Mouse (Mus musculus) hindbrain, embryonic 10.5 days (tissue): ENCODE results near the gene Echdc1. TPM values are rescaled to one million over a fixed set of nuclear protein-coding genes. Genes with fewer than 3 reads are reported as not detected.

Experiments
- DNase-seq: peaks from one replicate; pipeline ENCODE4 v3.0.0-alpha.2; 2017; ENCODE audit warnings: low spot score
- H3K27ac ChIP-seq: fragments of 300-500 bp; sonication (generic); 2 replicates; pipeline ENCODE4 v1.5.1; 2016; ENCODE audit warnings: mild to moderate bottlenecking, moderate library complexity
- H3K27me3 ChIP-seq: fragments of 300-500 bp; sonication (generic); 2 replicates; pipeline ENCODE4 v1.6.1; 2016; ENCODE audit warnings: mild to moderate bottlenecking; ENCODE audit not compliant: poor library complexity, insufficient read depth, severe bottlenecking
- H3K36me3 ChIP-seq: fragments of 300-500 bp; sonication (generic); 2 replicates; pipeline ENCODE4 v1.6.1; 2016; ENCODE audit warnings: mild to moderate bottlenecking, moderate library complexity
- H3K4me1 ChIP-seq: fragments of 300-500 bp; sonication (generic); replicated peaks from 2 replicates; pipeline ENCODE4 v1.6.1; 2016; ENCODE audit warnings: mild to moderate bottlenecking
- H3K4me3 ChIP-seq: fragments of 300-500 bp; sonication (generic); 2 replicates; pipeline ENCODE4 v1.5.1; 2016; ENCODE audit warnings: mild to moderate bottlenecking, moderate library complexity
- H3K9me3 ChIP-seq: fragments of 300-500 bp; sonication (generic); 2 replicates; pipeline ENCODE4 v1.6.1; 2016; ENCODE audit warnings: mild to moderate bottlenecking, moderate library complexity
- WGBS: fragments of 180-500 bp; shearing (Covaris S2); methylation state at CpG from one replicate; pipeline ENCODE4 v1.1.7; 2016; 5-methylcytosine and 5-hydroxymethylcytosine counted together
- polyA plus RNA-seq: library from polyadenylated mRNA; unstranded; fragments of >200 nt; fragmentation: Nextera tagmentation; extraction: Ambion mirVana; gene quantifications from 2 replicates; pipeline ENCODE4 v1.2.1, GENCODE M21; 2016

The Echdc1 gene
- 20.2 and 27.8 TPM in 2 replicates for polyA plus RNA-seq

- Histone ChIP-seq H3K4me1 (peaks cover 14% of the 10 kb centered on the region), H3K36me3 (no peaks in the 10 kb centered on the region), H3K27me3 (no peaks in the 10 kb centered on the region), H3K27ac (peak within 1 kb of the TSS; percentile 96), H3K4me3 (peak within 1 kb of the TSS; percentile 71), H3K9me3 (no peaks in the 10 kb centered on the region)
- peak; percentile 89 for DNase-seq
- WGBS = under 1% methylated on average over 49 of the region's 49 CpGs
Observed at GRCm38 (mm10) chr10:29313064-29313638, at the start of gene Echdc1. Gene Echdc1 (plus strand): TSS chr10:29313166.

GRCm38 (mm10) chr10:29281736-29282135 lies 31.2 kb upstream of the Echdc1 start:
- no peak for DNase-seq
- Histone ChIP-seq H3K4me1 (no peaks in the 10 kb centered on the region), H3K36me3 (no peaks in the 10 kb centered on the region), H3K4me3 (no peak overlapping the region), H3K9me3 (no peaks in the 10 kb centered on the region), H3K27me3 (no peaks in the 10 kb centered on the region), H3K27ac (no peak overlapping the region)
- WGBS = 83% methylated on average over 1 of the region's 1 CpGs

- Histone ChIP-seq H3K36me3 (no peaks in the 10 kb centered on the region), H3K9me3 (no peaks in the 10 kb centered on the region), H3K4me1 (no peaks in the 10 kb centered on the region), H3K4me3 (no peak overlapping the region), H3K27me3 (no peaks in the 10 kb centered on the region), H3K27ac (no peak overlapping the region)
- 83% methylated on average over 1 of the region's 1 CpGs for WGBS
- no peak for DNase-seq
Observed at GRCm38 (mm10) chr10:29285757-29286156, 27.2 kb upstream of the Echdc1 start.

- no peak for DNase-seq
- H3K36me3 ChIP-seq = no peaks in the 10 kb centered on the region
- 95% methylated on average over 4 of the region's 4 CpGs for WGBS
- H3K4me1 ChIP-seq = no peaks in the 10 kb centered on the region
- H3K27ac ChIP-seq = no peak overlapping the region
- no peaks in the 10 kb centered on the region for H3K9me3 ChIP-seq
- H3K4me3 ChIP-seq = no peak overlapping the region
- no peaks in the 10 kb centered on the region for H3K27me3 ChIP-seq
Observed at GRCm38 (mm10) chr10:29302230-29302629, 10.7 kb upstream of the Echdc1 start.

- no peaks in the 10 kb centered on the region for H3K27me3 ChIP-seq
- H3K4me1 ChIP-seq = peaks cover 14% of the 10 kb centered on the region
- WGBS = 81% methylated on average over 4 of the region's 4 CpGs
- 0 out of 2 replicates have a peak overlapping the region, but pooled peaks have one; percentile 71 for H3K4me3 ChIP-seq
- DNase-seq = no peak
- H3K27ac ChIP-seq = no peak overlapping the region
- H3K36me3 ChIP-seq = no peaks in the 10 kb centered on the region
- no peaks in the 10 kb centered on the region for H3K9me3 ChIP-seq
Observed at GRCm38 (mm10) chr10:29311480-29312219, 1.3 kb upstream of the Echdc1 start.

- 42% methylated on average over 5 of the region's 5 CpGs for WGBS
- H3K4me1 ChIP-seq = peaks cover 14% of the 10 kb centered on the region
- no peak overlapping the region for H3K27ac ChIP-seq
- H3K27me3 ChIP-seq = no peaks in the 10 kb centered on the region
- no peaks in the 10 kb centered on the region for H3K9me3 ChIP-seq
- H3K4me3 ChIP-seq = peak overlapping the region; percentile 71
- no peaks in the 10 kb centered on the region for H3K36me3 ChIP-seq
- DNase-seq = no peak
Observed at GRCm38 (mm10) chr10:29313905-29314304, 939 bp downstream of the Echdc1 start.

GRCm38 (mm10) chr10:29324817-29325216 lies 11.9 kb downstream of the Echdc1 start:
- no peaks in the 10 kb centered on the region for H3K4me1 ChIP-seq
- H3K9me3 ChIP-seq = no peaks in the 10 kb centered on the region
- 90% methylated on average over 2 of the region's 2 CpGs for WGBS
- 0 out of 2 replicates have a peak, but pooled peaks cover 3% of the 10 kb centered on the region for H3K36me3 ChIP-seq
- H3K4me3 ChIP-seq = no peak overlapping the region
- no peak overlapping the region for H3K27ac ChIP-seq
- no peaks in the 10 kb centered on the region for H3K27me3 ChIP-seq
- DNase-seq = no peak

- H3K36me3 ChIP-seq = no peaks in the 10 kb centered on the region
- no peak overlapping the region for H3K4me3 ChIP-seq
- 92% methylated on average over 4 of the region's 4 CpGs for WGBS
- H3K27me3 ChIP-seq = no peaks in the 10 kb centered on the region
- H3K4me1 ChIP-seq = no peaks in the 10 kb centered on the region
- no peak overlapping the region for H3K27ac ChIP-seq
- DNase-seq = no peak
- H3K9me3 ChIP-seq = no peaks in the 10 kb centered on the region
Observed at GRCm38 (mm10) chr10:29333836-29334235, 20.9 kb downstream of the Echdc1 start.

GRCm38 (mm10) chr10:29338355-29339056 lies 25.5 kb downstream of the Echdc1 start:
- Histone ChIP-seq H3K27me3 (no peaks in the 10 kb centered on the region), H3K4me3 (no peak overlapping the region)
- WGBS = 50% methylated on average over 4 of the region's 4 CpGs

GRCm38 (mm10) chr10:29344232-29344631 lies 31.3 kb downstream of the Echdc1 start:
- no peaks in the 10 kb centered on the region for H3K27me3 ChIP-seq
- H3K4me3 ChIP-seq = no peak overlapping the region
- H3K27ac ChIP-seq = no peak overlapping the region
- peaks cover 69% of the 10 kb centered on the region for H3K36me3 ChIP-seq
- H3K4me1 ChIP-seq = no peaks in the 10 kb centered on the region
- H3K9me3 ChIP-seq = no peaks in the 10 kb centered on the region
- WGBS = 96% methylated on average over 4 of the region's 4 CpGs
- no peak for DNase-seq

More at GRCm38 (mm10) chr10:29338355-29339056, 25.5 kb downstream of the Echdc1 start:
- Histone ChIP-seq H3K36me3 (peaks cover 18% of the 10 kb centered on the region; the same call in 1 of the 2 replicates), H3K9me3 (no peaks in the 10 kb centered on the region), H3K27ac (no peak overlapping the region), H3K4me1 (no peaks in the 10 kb centered on the region)
- peak; percentile 71 for DNase-seq

GRCm38 (mm10) chr10:29346638-29347037 lies 33.7 kb downstream of the Echdc1 start:
- no peak overlapping the region for H3K27ac ChIP-seq
- peaks cover 77% of the 10 kb centered on the region for H3K36me3 ChIP-seq
- no peak for DNase-seq
- H3K9me3 ChIP-seq = no peaks in the 10 kb centered on the region
- no peaks in the 10 kb centered on the region for H3K4me1 ChIP-seq
- WGBS = 94% methylated on average over 7 of the region's 7 CpGs
- no peaks in the 10 kb centered on the region for H3K27me3 ChIP-seq
- no peak overlapping the region for H3K4me3 ChIP-seq

- Histone ChIP-seq H3K27ac (no peak overlapping the region), H3K27me3 (no peaks in the 10 kb centered on the region), H3K36me3 (peaks cover 63% of the 10 kb centered on the region), H3K4me1 (no peaks in the 10 kb centered on the region), H3K4me3 (no peak overlapping the region), H3K9me3 (no peaks in the 10 kb centered on the region)
- DNase-seq = no peak
- 93% methylated on average over 2 of the region's 2 CpGs for WGBS
Observed at GRCm38 (mm10) chr10:29351420-29351819, 38.5 kb downstream of the Echdc1 start.

- Histone ChIP-seq H3K27me3 (no peaks in the 10 kb centered on the region), H3K27ac (no peak overlapping the region), H3K36me3 (peaks cover 52% of the 10 kb centered on the region), H3K4me3 (no peak overlapping the region), H3K4me1 (no peaks in the 10 kb centered on the region), H3K9me3 (no peaks in the 10 kb centered on the region)
- WGBS = 89% methylated on average over 3 of the region's 3 CpGs
- DNase-seq = no peak
Observed at GRCm38 (mm10) chr10:29352575-29352974, 39.6 kb downstream of the Echdc1 start.
